Mouse (Mus musculus) embryo, embryonic 11 days (tissue): ENCODE data around the gene Cntn3.
"Not testable (repeated sequence)": the region's sequence is repeated elsewhere in the genome, so short reads cannot be mapped to it uniquely, and the experiment has no call there.

Experiments
- DNase-seq: peaks from one replicate; pipeline ENCODE4 v3.0.0-alpha.2; 2015

Gene Cntn3

GRCm38 (mm10) chr6:102573001-102573400, at the start of gene Cntn3:
TSS of gene Cntn3 (minus strand) at chr6:102573101.
- not testable (repeated sequence) for DNase-seq

- DNase-seq: no peak
Measured at GRCm38 (mm10) chr6:102600773-102601172, 27.9 kb upstream of the Cntn3 start.

GRCm38 (mm10) chr6:102597756-102598155, 24.9 kb upstream of the Cntn3 start:
- no peak for DNase-seq

- no peak for DNase-seq
Measured at GRCm38 (mm10) chr6:102590151-102590550, 17.2 kb upstream of the Cntn3 start.

- DNase-seq: no peak
Measured at GRCm38 (mm10) chr6:102589311-102589710, 16.4 kb upstream of the Cntn3 start.

- DNase-seq: no peak
Measured at GRCm38 (mm10) chr6:102586056-102586455, 13.2 kb upstream of the Cntn3 start.

- DNase-seq: no peak
Measured at GRCm38 (mm10) chr6:102583578-102583977, 10.7 kb upstream of the Cntn3 start.

GRCm38 (mm10) chr6:102567496-102567895, 5.4 kb downstream of the Cntn3 start:
- DNase-seq: no peak

- no peak for DNase-seq
Measured at GRCm38 (mm10) chr6:102565228-102565627, 7.7 kb downstream of the Cntn3 start.

- DNase-seq: peak; percentile 87
Measured at GRCm38 (mm10) chr6:102564011-102564731, 8.7 kb downstream of the Cntn3 start.

- peak; percentile 17 for DNase-seq
Measured at GRCm38 (mm10) chr6:102563431-102563830, 9.5 kb downstream of the Cntn3 start.

GRCm38 (mm10) chr6:102557521-102557920, 15.4 kb downstream of the Cntn3 start:
- no peak for DNase-seq

- DNase-seq: no peak
Measured at GRCm38 (mm10) chr6:102556497-102556896, 16.4 kb downstream of the Cntn3 start.

GRCm38 (mm10) chr6:102555814-102556437, 17.0 kb downstream of the Cntn3 start:
- DNase-seq: no peak

GRCm38 (mm10) chr6:102555067-102555657, 17.7 kb downstream of the Cntn3 start:
- DNase-seq: no peak

- DNase-seq: no peak
Measured at GRCm38 (mm10) chr6:102541633-102542412, 31.1 kb downstream of the Cntn3 start.

GRCm38 (mm10) chr6:102535599-102535998, 37.3 kb downstream of the Cntn3 start:
- DNase-seq: no peak

- no peak for DNase-seq
Measured at GRCm38 (mm10) chr6:102523037-102523436, 49.9 kb downstream of the Cntn3 start.

- no peak for DNase-seq
Measured at GRCm38 (mm10) chr6:102520977-102521376, 51.9 kb downstream of the Cntn3 start.

GRCm38 (mm10) chr6:102515231-102515630, 57.7 kb downstream of the Cntn3 start:
- DNase-seq: no peak

GRCm38 (mm10) chr6:102512085-102512484, 60.8 kb downstream of the Cntn3 start:
- DNase-seq: no peak

GRCm38 (mm10) chr6:102485509-102485908, 87.4 kb downstream of the Cntn3 start:
- DNase-seq: no peak
